Mouse (Mus musculus): ENCODE results near the gene Xrcc3. TPM values are rescaled to one million over a fixed set of nuclear protein-coding genes. Genes with fewer than 3 reads are reported as not detected.

Gene Xrcc3
- total RNA-seq, 2 experiments from 2014 or later: 5.4 to 5.5 TPM

DNA sequence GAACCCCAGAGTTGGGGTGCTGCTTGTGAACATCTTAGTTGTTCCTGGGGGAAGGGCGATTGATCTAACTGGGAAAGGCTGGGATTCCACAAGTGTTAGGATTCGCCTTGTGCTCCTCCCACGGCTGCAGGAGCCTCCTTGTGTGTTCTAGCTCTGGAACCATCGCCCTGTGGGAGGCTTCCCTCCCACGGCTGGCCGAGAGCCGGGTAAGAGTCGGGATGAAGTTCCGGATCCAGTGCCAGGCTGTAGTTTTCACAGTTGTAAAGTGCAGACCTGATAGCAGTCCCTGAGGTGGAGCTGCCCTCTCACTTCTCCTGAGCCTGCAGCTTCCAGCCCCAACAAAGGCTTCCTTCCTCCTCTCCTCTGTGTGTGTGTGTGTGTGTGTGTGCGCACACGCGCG is 2.9 kb upstream of the Xrcc3 start:
- DNase-seq (ENCODE audit: low spot score in 2 of 2): peak in 1 of 2 experiments; percentile 41

DNA sequence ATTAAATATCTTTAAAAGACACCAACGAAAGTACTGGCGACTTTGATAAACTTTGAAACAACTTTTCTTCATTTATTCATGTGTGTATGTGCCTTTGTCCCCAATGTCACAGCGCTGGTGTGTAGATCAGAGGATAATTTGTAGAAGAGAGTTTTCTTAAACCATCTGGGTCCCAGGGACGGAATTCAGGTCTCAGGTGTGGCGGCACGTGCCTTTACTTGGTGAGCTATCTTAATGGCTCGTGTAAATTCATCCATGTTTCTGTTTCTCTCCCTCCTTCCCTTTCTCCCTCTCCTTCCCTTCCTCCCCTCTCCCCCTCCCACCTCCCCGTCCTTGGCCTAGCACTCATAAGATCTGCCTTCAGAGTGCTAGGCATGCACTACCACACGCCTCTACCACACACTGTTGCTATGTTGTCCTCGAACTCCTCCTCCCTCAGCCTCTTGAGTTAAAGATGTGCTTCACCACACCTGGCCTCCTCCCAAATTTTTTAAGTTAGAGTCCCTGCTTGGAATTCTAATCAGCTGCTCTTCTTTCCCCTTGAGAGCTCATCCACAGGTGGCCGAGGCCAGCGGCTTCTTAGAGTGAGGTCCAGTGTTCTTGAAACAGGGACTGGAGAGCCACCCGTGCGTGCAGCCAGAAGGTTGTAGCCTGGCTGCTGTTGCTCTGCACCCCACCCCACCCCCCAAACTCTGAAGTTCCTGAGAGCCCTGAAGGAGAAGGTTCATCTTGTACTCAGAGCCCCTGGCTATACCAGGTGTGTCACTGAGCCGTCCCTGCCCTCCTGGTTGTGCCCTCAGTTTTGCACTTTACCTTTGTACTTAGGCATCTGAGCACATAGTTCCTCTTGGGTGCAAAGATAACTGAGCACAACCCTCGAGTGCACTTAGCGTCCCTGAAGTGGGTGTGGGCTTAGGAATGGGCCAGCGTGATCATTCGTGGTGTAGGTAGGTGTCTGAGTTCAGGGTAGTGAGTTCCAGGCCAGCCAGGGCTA is 1.4 kb upstream of the Xrcc3 start:
- DNase-seq (ENCODE audit: low spot score in 2 of 2): no peak

DNA sequence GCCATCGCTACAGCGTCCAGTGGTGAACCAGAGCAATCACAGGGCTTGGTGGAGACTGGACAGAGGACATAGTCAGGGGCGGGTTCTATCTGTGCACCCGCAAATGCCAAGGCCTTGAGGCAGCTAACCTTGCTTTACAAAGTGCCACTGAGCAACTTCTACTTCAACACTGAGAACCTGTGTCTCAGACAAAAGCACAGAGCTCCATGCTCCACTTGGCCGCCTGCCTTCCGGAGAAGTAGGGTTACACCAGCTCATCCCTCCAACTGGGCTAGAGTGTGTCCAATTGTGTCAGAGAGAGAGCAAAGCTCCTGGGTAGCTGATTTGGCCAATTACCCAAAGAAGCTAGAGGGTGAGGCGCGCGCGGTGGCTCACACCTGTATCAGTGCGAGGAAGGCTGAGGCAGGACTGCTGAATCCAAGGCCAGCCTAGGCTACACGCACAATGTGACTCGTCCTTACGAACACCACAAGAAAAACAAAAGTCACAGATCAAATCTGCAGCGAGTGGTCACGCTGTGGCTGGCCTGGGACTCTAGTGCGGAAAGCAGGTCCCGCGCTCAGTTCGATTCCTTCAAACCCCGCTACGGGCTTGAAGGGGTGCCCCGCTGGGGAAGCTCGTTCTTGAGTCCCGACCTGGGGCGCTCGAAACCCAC is 435 bp downstream of the Xrcc3 start:
- DNase-seq (ENCODE audit: low spot score in 2 of 2): no peak

DNA sequence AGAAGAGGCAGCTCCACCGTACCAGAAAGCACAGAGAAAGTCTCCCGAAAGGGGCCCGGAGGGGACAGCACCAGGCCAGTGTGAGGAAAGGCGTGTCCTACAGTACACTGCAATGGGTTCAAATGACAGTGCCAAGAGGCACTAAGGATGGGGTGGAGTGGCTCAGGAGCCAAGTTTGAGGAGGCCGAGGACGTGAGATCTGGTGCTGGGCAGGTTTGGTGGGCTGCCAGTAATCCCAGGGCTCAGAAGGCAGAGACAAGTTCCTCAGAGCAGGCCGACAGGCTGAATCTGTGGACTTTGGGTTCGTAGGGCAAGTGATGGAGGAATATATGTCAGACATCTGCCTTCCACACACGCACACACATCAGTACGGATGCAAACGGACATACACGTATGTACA is 1.1 kb downstream of the Xrcc3 start:
- no peak for DNase-seq (ENCODE audit: low spot score in 2 of 2)

DNA sequence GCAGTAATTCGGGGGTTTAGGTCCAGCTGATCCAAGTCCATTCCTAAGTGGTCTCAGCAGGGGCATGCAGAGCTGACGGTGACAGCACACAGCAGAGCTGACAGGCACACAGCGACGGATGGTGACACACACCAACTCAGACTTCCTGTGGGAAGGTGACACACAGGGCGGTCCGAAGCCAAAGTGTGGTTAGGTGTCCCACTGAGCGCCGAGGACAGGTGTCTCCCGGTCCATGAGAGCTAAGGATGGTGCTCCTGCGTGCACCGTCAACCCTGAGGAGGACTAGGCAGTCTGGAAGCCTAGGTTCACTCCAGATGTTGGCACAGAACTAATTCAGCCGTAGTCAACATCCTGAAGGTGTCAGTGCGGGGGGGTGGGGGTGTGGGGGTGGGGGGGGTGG is 1.6 kb downstream of the Xrcc3 start:
- no peak for DNase-seq (ENCODE audit: low spot score in 2 of 2)

DNA sequence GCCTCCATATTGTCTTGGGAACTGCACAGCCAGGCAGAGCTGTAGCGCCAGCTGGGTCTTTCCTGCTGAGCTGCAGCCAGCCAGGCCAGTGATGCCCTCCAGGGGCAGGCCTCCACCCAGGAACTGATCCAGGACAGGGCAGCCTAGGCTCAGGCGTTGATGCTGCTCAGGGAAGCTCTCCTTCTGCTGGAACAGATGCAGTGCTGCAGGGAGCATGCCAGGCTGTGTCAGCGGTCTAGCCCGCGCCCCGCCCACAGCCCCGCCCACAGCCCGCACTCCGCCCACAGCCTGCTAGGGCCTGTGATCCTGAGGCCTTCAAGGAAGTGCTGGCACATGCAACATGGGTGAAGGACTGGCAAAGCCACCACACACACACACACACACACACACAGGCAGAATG is 3.9 kb downstream of the Xrcc3 start:
- peak; percentile 65 to 85 for DNase-seq (ENCODE audit: low spot score in 2 of 2)

DNA sequence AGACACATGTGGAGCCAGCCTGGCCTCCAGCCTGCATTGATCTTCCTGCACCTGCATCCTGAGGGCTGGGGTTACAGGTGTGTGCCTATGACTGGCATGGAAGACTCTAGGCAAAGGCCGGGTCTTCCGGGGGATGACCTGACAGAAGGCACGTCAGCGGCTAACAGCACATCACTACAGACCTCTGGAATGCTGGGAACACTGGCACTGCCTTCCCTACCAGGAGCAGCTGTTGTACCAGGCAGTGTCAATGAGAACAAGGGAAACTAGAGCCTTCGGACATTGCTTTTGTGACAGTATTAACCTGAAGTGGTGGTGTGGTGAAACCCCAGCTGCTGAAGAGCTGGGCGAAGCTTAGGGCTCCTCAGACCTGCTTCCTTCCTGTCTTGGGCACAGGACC is 4.9 kb downstream of the Xrcc3 start:
- DNase-seq (ENCODE audit: low spot score in 2 of 2): no peak

DNA sequence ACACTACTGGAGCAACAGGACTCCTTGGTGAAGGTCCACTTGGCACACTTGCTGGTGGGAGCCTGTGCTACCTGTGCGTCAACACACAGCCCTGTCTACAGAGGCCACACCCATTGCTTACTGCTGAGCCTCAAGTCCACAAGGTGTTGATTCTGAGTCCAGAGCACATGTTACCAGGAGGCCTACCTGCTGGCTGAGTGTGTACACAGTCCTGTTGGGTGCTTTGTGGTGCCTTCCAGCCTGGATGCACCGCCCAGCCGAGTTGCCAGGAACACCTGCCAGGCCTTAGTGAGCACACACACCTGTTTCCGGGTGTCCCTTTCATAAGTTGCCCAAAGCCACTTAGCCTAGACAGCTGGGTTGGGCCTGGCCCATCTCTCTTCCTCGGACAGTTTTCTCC is 10.1 kb downstream of the Xrcc3 start:
- no peak for DNase-seq (ENCODE audit: low spot score in 2 of 2)

DNA sequence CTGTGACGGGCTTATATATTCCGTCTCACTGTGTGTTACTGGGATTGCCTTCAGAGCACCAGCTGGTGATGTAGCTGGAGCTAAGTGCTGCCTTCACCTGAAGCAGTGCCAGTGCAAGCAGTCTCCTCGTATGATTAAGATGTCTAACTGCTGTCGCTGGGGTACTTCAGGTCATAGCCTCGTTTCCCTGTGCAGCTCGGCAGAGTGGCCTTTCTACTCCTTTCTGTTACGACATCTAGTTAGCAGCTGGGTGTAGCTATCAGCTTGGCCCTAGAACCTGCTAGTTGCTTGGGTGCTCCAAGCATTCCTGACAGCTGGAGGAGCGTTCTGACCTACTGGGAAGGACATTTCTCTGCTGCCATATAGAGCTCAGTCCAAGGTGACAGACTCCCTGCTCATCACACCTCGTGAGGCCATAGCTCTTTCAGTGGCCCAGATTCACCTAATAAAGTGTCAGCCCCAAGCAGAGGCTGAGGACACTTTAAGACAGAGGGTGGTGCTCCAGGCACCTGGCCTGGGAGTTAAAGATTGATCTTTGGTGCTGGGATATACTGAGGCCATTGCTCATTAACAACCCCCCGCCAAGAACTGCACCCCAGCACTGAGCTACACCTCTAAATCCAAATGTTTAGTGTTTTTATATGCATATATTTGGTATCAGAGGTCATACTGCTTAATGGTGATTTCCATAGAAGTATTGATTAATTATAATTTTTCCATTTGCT is 13.1 kb downstream of the Xrcc3 start:
- DNase-seq (ENCODE audit: low spot score in 2 of 2): no peak

DNA sequence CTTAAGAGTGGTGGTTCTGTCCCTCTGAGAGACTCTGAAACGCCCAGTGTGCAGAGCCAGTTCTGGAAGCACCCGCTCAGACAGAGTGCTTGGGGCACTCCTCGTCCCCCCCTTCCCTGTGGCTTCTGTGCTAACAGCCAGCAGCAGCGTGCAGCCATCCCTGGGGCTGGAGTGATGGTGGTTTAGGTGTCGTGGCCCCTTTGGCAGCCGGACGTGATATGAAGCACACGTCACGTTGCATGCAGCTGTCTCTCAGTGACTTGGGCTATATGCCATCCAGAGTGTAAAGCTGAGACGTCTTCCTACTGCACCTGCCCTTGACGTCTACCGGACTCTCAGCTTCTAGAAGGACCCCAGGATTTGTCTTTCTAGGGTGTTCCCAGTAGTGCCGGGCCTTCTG is 15.2 kb downstream of the Xrcc3 start:
- no peak for DNase-seq (ENCODE audit: low spot score in 2 of 2)

DNA sequence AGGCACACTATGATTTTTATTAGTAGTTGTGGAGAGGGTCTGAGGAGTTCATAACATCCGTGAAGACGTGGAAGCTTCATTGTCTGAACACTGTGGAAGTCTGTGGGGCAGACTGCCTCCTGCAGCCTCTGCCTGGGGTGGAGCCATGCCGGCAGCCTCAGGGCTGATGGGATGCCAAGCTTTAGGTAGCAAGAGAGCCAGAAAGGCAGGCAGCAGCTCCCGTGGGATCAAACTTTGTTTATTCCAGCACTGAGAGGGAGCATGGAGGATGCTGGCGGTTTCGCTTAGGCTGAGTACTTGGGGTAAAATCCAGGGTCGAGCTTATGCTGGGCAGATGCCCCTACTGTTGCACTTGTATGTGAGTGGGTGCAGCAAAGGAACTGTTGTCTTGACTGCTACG is 16.4 kb downstream of the Xrcc3 start:
- DNase-seq (ENCODE audit: low spot score in 2 of 2): no peak

DNA sequence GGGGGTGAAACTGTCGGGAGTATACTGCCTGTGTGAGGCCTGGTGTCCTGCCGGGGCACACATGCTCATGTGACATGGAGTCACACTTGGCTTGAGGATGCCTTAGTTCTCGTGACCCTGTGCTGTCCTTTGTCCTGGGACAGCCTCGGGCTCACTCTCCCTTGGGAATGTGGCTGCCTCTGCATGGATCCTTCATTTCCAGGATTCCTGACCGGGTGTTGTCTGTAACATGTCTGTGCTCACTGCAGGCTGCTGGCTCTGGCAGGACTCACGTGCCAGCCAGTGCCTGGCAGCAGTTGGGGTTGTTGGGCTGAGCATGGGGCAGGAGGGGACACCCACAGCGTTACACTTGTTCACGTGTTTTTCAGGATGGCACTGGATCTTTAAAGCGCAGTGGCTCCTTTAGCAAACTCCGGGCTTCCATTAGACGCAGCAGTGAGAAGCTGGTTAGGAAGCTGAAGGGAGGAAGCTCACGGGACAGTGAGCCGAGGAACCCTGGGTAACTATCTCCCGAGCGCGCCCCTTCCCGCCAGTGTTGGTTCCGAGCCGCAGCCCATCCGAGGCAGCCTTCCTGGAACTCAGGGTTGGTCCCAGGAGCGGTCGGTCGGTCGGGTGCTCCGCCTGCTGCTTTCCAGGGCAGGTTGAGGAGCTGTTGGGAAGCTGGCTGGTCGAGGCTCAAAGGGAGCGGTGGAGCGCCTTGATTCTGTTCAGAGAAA is 18.3 kb downstream of the Xrcc3 start:
- DNase-seq (ENCODE audit: low spot score in 2 of 2): peak in 1 of 2 experiments; percentile 37

DNA sequence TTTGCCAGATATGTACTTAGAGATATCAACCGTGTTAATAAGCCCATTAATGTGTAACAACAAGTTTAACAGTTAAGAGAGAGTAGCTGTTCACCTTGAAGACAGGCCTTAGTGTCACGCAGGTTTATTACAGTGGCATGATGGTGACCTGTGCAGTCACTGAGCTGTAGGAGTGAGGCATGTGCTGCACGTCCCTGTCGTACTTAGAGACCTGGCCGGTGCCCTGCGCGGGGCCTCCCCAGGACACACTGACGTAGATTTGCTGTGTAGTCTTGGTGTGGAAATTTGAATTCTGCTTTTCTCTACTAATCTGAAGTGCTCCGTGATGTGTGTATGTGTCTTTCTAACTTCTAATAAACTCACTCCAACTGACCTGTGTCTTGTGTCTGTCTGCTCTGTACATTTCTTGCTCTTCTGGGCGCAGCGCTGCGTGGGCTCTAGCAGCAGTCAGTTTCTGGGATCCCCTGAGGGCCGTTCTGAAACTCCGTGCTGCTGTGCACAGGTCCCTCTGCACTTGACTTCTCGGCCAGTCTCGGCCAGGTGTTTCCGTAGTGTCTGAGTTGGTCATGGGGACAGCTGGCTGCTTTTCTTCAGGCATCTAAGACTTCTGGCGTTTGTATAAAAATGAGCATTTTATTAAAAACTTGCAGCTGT is 19.0 kb downstream of the Xrcc3 start:
- DNase-seq (ENCODE audit: low spot score in 2 of 2): no peak

DNA sequence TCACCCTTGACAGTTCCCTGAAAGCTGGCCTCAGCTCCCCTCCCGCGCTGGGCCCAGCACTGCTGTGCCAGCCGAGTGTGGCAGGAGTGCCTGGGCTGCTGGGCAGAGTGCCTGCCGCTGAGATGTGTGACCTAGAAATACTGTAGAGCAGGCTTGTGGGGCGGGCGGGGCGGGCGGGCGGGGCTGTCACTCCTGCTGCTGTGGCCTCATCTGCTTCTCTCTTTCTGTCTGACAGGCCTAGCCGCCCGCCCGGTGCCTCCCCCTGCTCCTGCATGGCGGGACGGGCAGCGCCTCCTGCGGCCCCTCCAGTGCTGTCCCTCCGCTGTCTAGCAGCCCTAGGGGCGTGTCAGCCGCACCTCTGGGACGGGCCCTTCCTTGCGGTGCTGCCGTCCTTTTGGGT is 19.6 kb downstream of the Xrcc3 start:
- DNase-seq (ENCODE audit: low spot score in 2 of 2): peak in 1 of 2 experiments; percentile 64

DNA sequence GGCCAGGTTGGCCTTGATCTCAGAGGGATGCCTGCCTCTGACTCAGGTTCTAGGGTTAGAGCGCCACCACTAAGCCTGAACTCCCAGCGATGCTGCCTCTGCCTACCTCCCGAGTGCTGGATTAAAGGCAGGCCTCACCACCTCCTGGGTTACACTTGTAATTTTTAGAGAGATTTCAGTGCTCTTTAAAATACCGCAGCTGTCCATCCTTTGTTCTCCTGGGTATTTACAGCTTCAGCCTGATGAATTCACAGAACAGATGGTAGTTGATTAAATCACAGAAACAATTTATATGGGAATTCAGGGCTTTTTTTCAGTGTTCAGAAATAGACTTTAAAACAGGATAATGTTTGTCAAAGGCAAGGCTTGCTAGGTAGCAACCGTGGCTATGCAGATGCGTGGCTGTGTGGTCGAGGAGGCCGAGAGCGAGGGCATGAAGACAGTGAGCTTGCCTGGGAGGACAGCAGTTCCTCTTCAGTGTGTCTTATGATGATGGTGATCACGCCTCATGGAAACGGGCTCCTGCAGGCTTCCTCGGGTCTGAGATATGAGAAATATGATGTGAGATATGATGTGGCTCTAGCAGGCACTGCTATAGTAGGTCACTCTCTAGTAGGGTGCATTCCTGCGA is 22.1 kb downstream of the Xrcc3 start:
- DNase-seq (ENCODE audit: low spot score in 2 of 2): no peak

DNA sequence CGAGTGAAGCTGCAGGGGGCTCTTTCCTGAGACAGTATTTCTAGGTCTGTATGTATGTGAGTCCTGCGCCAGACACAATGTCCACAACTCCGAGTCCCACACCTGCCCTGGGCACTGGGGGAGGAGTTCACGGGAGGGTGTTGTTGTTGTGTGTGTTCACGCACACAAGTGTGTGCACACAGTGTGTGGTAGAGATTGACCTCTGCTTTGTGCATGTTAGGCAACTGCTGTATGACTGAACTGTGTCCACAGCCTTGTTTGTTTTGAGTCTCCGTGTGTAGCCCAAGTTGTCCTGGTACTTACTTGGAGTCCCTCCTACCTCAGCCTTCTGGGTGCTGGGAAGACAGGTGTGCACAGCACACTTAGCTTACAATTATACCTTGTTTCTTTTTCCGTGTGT is 23.0 kb downstream of the Xrcc3 start:
- DNase-seq (ENCODE audit: low spot score in 2 of 2): no peak

DNA sequence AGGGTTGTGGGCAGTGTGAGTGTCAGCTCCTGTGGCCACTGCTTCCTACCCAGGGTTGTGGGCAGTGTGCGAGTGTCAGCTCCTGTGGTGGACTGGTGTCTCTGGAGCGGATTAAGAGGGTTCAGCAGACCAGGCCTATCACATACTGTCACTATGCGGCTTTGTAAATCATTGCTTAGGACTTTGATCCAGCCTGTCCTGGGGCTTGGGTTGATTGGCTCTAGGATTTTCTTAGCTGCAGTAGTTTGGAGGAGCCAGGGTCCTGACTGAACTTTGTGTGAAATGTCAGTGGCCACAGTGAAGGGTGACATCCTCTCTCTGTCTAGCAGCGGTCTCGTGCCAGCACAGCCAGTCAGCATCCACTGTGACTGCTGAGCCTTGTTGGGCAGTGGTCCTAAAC is 23.6 kb downstream of the Xrcc3 start:
- DNase-seq (ENCODE audit: low spot score in 2 of 2): no peak

DNA sequence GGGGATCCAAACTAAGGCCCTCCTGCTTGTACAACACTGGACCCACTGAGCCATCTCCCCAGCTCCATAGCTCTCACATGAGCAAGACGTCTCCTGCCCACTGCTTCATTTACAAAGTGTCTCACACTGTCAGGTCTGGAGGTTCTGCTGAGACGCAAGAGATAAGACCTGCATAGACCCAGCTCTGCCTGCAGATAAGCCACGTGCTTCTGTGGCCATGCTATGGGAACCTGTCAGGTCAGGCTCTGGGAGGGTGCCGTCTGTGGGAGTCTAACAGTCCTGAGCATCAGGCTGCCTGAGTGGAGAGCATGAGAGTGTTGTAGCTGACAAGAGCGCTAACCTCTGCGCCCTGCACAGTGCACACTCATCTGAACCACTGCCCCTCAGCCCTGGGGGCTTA is 26.7 kb downstream of the Xrcc3 start:
- DNase-seq (ENCODE audit: low spot score in 2 of 2): no peak

DNA sequence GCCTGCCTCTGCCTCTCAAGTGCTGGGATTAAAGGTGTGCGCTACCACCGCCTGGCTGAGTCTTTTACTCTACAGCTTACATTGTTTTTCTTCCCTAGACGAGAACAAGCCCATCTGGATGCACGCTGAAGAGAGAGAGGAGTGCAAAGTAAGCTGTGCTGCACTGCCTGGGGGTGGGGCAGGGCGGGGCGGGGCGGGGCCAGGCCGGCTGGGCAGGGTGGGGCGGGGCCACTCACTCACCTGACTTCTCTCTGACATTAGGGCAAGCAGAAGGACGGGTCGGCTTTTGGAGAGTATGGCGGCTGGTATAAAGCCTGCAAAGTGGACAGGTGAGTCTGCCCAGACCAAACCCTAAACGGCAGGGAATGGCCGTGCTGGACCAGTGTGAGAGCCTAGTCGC is 28.5 kb downstream of the Xrcc3 start:
- no peak for DNase-seq (ENCODE audit: low spot score in 2 of 2)

DNA sequence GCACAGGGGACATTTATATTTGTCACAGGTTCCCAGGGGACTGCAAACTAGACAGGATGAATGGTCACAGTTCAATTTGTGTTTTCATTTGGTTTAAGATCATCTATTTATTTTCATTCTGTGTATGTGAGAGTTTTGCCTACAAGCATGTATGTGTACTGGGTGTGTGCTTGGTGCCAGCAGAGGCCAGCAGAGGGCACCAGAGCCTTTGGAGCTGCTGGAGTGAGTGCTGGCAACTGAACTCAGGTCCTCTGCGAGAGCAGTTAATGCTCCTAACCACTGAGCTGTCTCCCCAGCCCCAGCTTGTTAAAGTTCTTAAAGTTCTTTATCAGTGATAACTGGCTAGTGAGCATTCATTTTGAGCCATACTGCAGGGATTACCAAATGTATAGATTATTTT is 34.1 kb downstream of the Xrcc3 start:
- DNase-seq (ENCODE audit: low spot score in 2 of 2): no peak
